Mouse (Mus musculus): Measurements from ENCODE around the gene Rbm17.
"Not testable (repeated sequence)": the region's sequence is repeated elsewhere in the genome, so short reads cannot be mapped to it uniquely, and the experiment has no call there.

The Rbm17 gene

DNA sequence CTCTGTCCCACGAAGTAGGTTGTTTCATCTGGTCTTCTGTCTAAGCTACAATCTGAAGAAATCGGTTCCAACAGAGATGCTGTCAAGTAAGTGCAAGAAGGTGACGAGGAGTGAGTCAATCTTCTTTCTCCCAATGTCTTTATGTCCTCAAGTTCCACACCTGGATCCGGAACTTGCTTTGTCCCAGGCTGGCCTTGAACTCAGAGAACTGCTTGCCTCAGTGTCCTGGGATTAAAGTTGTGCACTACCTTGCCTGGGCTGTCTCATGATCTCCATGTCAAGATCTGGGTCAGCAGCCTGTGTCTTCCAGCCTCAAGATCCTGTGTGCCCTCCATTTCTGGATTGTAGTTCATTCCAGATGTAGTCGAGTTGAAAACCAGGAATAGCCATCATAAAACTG is at the start of gene Rbm17:
Gene Rbm17 (minus strand): TSS at position 101 of the 400 bp plus-strand sequence.
- DNase-seq (ENCODE audit: low read depth, low spot score), result no peak

DNA sequence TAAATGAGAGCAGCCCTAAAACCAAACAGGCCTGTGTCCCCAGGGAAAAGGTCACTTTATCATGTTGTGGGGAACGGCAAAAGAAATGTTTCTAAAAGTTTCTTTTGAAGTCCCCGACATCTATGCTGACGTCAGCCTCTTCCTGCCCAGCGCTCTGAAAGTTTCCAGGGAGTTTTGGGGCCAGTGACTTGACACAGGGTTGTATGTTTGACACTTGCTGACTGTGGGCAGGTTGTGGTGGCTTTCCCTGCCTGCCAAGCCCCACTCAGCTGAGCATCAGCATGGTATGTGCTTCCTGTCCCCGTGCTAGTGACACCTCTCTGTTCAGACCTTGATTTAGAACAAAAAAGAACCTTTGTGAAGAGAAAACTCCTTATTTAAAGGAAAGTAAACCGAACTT is 49.4 kb upstream of the Rbm17 start:
- peak; percentile 23 for DNase-seq (ENCODE audit: low read depth, low spot score)

DNA sequence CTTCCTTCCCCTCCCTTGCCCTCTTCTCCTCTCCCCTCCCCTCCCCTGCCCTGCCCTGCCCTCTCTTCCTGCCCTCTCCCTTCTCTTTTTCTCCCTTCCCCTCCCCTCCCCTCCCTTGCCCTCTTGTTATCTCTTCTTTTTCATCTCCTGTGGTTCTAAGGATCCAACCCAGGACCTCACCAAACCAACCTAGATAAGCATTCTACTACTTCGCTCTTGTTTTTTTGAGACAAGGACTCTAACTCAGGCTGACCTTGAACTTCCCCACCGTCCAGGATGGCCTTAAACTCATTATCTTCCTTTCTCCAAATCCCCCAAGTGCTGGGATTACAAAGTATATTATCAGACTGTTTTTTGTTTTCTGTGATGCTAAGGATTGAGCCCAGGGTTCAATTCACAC is 48.8 kb upstream of the Rbm17 start:
- DNase-seq (ENCODE audit: low read depth, low spot score), result no peak

DNA sequence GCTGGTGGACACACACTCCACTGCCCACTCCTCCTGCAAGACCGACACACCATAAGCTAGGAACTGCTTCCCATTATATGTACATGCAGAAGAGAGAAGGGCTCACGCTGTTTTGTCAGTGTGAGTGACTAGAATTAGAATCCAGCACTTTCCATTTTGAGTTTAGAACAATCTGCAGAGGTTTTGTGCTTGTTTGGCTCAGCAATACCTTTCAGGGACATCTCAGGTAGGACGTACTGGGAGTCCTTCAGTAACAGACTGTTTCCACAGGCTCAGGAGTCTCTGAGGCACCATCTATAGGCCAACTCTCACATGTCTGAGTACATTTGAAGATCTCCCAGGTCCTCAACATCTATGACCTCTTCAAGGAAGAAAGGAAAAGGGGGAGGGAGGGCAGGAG is 48.2 kb upstream of the Rbm17 start:
- no peak for DNase-seq (ENCODE audit: low read depth, low spot score)

DNA sequence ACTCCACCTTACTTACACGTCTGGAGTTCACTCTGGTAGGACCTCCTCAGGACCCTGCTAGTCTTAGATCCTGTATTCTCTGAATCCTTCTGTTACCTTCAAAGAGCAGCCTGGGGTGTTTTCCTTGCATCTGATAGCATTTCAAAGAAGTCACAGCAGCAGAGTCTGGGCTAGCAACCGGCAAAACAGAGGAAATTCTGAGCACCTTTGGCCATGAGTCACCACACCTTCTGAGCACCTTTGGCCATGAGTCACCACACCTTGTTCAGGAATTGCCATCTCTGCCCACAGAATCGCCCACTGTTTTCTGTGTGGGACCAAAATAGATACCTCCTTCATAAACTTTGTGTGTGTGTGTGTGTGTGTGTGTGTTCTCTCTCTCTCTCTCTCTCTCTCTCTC is 47.5 kb upstream of the Rbm17 start:
- DNase-seq (ENCODE audit: low read depth, low spot score), result no peak

DNA sequence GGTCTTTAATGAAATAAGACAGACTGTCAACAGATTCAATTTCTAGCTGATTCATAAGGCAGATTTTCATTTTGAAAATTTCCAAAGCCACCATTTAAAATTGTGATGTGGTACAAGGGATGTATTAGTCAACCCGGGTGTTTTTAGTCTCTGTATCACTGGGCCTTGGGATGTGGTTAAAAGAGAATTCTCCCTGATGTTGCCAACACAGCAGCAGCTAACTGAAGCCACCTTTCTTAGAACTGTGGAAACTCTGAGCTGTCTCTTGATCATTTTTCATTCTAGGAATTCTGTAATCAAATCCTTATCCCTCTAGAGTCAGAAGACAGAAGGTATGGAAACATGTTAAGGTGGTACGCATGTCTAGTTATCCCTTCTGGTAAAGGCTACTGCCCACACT is 41.3 kb upstream of the Rbm17 start:
- no peak for DNase-seq (ENCODE audit: low read depth, low spot score)

DNA sequence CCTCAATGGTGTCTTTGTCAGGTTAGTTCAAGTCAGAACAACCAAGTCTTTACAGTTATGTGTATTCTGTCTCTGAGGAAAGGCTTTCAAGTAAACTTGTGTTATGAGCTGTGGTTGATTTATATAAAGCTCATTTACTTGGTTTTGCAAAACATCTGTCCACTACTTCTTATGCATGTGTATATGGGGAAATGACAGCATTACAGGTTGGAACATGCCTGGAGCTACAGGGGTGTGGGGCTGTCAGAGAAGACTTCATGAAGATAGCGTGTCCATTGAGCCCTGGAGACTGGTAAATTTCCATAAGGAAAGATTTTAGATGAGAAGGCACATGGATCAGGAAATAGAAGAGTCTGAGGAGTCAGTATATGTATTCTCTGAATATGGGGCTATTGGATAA is 40.1 kb upstream of the Rbm17 start:
- no peak for DNase-seq (ENCODE audit: low read depth, low spot score)

DNA sequence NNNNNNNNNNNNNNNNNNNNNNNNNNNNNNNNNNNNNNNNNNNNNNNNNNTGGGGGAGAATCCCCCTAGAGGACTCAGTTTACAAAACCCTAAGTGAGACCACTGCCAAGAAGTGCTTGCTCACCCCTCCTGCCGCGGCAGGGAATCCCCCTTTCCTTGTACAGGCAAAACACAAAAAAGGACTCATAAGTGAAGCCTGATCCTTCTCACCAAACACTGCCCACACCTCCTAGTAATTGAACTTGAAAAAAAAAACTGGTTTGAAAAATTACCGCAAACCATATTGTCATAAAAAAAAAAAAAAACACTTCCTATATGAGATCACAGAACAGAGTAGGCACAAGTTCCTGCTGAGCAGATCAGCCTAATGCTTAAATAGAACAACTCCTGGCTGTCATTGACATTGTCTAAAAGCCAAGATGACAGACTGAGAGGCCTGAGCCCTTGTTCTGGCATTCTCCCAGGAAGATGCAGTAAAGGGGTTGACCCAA is 38.5 kb upstream of the Rbm17 start, which contains the start of gene Il2ra:
Gene Il2ra (plus strand): TSS at position 357 of the 491 bp plus-strand sequence.
- DNase-seq (ENCODE audit: low read depth, low spot score), result no peak

DNA sequence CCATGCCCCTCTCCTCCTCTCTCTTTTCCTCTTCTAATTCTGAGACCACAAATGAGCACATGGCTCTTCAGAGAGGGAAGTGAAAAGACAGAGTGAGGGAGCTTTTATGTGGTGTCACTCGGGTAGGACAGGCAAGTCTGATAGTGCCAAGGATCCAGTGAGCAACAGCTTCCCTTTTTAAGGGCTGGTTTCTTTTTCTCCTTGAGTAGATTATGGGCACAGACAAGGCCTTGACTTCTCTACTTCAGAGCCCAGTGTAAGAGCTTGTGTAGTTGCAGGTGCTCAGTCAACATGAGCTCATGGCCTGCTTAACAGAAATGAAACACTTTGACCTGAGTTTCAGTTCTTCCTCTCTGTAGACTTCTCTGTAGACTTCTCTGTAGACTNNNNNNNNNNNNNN is 33.2 kb upstream of the Rbm17 start:
- no peak for DNase-seq (ENCODE audit: low read depth, low spot score)

DNA sequence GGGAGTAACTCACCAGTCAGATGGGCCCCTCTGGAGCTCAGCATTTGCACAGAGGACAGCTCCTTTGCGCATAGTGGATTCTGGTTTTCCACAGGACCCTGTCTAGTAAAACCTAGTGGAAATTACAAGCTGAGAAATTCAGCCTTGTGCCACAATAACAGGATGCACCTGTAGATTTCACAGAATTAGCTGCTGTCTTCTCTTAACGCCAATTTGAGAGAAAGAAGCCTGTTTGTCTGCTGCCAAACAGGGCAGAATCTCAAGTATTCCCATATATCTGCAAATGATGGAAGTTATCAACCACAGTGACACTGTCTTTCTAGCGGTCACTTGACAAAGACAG is 32.2 kb upstream of the Rbm17 start:
- DNase-seq (ENCODE audit: low read depth, low spot score), result no peak

DNA sequence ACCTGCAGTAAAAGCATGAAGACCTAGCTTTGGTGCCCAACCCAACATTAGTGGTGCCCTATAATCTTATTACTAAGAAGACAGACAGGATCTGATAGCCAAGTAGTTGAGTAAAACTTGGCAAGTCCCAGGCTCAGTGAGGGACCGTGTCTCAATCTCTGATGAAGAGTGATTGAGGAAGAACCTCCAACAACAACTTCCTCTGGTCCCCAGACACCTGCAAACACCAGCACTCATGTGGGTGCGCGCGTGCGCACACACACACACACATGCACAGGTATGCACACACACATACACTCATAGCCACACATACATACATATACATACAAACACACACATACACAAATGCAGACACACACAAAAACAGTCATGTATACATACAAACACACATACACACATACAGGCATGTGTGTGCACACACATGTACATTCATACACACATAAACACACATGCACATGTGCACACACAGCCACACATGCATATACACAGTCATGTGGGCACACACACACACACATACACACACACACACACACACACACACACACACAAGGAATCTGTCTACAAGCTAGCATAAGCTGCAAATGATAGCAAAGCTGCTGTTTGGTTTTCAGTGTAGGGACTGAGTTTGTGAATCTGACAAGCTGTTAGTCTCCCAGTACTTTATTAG is 31.7 kb upstream of the Rbm17 start:
- DNase-seq (ENCODE audit: low read depth, low spot score), result no peak

DNA sequence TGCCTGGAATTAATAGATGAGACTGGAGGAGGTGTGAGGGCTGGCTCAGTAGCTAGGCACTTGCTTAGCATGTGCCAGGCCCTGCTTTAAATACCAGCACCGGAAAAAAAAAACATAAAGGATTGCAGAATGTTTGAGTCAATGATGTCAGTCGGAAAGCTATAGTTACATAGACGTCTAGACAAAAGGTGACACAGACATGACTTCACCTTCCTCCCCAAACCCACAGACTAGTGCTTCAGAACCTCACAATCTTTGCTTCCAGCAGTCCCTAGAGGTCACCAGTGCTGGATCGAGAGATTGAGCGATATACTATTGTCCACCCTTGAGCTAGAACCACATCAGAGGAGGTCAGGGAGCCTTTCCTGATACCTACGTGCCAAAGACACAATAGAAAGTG is 31.1 kb upstream of the Rbm17 start:
- no peak for DNase-seq (ENCODE audit: low read depth, low spot score)

DNA sequence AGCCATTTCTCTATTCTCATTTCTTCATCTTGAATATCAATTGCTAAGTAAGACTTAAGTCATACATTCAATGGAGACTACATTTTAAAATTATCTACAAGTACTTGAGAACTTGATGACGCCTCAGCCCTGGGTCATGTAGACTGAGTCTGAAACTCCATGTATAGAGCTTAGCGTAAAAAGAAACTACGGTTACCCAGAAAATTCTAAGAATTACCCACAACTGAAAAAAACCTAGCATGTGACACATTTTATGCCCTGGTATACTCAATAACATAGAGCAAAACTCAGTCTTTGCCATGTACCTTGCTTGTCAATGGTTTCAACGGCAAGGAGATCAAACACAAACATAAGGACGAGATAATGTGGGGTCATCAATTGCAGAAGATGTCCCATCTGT is 21.9 kb upstream of the Rbm17 start, which contains the start of gene Gm17490:
Gene Gm17490 (minus strand): TSS at position 375 of the 400 bp plus-strand sequence.
- DNase-seq (ENCODE audit: low read depth, low spot score), result no peak

DNA sequence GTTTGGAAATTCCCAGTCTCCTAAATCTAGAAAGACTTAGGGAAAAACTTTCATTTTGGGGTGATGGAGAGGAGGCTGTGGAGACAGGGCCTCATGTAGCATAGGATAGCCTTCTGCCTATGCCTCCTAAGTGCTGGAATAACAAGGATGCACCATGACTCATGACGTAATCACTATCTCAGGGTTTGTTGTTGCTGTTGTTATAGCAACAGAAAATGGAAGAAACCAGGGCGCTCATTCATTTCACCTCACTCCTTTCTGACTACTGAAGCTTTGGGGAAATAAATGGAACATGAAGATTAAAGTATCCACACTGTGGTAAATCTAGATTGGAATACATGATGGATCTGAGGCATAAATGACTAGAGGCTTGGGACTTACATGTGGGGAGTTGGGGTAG is 19.8 kb upstream of the Rbm17 start:
- DNase-seq (ENCODE audit: low read depth, low spot score), result no peak

DNA sequence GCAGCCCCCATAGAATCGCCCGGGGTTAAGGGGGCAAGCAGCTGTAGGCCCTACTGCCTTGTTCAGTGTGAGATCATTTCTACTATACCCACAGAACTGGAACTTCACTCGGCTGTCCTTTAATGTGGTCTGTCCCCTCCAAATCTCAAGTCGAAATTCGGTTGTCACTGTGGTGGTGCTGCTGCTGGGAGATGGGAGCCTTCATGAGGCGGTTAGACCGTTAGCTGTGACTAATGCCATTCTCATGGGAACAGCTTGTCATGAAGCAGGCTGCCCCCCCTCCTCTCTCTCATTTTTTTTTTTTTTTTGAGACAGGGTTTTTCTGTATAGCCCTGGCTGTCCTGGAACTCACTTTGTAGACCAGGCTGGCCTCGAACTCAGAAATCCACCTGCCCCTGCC is 19.2 kb upstream of the Rbm17 start:
- DNase-seq (ENCODE audit: low read depth, low spot score), result no peak

DNA sequence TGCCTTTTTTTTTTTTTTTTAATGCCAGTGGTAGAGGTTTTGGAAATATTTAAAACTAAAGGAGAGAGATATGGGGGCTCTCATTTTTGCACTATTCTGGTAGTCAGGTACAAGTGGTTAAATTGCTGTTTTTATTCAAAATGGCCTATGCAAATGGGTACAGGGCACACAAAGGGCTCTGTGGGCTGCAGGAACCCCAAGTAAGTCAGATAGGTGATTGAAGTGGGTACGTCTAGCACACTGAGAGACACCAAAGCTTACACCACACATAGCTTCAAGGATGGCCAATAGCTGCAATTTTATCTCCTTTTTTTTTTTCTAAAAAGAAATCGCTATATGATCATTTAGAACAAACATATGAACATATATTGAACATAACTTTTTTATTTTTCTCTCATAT is 15.6 kb upstream of the Rbm17 start:
- DNase-seq (ENCODE audit: low read depth, low spot score), result no peak

DNA sequence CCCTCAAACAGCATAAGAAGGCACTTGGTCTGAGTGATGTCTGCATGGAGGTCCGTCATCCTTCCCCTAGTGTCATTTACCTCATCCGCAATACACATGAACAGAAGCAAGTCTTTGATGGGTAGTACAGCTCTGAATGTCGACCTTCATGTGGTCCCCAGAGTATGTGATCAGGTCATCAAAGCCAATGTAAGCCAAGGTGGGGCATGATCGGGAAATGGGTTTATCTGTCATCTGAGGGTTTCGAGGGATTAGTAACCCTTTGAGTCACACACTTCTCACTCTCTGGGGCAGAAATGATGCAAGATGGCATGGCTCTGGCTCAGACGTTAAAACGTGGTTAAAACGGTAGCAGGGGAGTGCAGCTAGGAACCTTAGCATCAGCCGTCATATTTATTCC is 12.9 kb upstream of the Rbm17 start:
- DNase-seq (ENCODE audit: low read depth, low spot score), result no peak

DNA sequence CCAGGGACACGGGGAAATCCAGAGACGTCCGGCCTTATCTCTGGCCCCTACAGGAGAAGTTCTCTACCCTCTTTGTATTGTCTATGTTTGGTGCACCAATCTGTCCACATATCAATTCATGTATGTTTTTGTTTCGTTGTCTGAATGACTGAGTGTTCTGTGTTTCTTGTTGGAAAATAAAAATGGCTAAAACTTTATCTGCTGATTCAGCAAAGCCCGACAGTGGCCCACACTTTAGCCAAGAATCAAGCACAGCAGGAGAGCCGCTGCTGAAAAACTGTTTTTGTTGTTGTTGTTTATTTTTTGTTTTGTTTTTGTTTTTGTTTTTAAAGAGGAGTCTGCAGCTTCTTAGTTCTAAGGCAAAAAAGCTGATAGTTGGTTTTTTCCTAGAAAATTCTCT is 9.0 kb upstream of the Rbm17 start:
- DNase-seq (ENCODE audit: low read depth, low spot score), result not testable (repeated sequence)

DNA sequence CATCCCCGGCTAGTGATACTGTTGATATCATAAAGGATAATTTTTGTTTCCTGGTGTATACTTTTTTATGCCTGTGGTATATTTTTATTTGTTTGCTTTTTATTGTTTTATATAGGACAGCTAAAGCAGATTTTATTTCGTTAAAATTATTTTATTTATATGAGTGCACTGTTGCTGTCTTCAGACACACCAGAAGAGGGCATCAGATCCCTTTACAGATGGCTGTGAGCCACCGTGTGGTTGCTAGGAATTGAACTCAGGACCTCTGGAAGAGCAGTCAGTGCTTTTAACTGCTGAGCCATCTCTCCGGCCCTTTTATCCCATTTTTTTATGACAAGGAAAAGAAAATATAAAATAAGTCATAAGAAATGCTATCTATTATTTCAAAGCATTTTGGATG is 2.8 kb upstream of the Rbm17 start:
- not testable (repeated sequence) for DNase-seq (ENCODE audit: low read depth, low spot score)

DNA sequence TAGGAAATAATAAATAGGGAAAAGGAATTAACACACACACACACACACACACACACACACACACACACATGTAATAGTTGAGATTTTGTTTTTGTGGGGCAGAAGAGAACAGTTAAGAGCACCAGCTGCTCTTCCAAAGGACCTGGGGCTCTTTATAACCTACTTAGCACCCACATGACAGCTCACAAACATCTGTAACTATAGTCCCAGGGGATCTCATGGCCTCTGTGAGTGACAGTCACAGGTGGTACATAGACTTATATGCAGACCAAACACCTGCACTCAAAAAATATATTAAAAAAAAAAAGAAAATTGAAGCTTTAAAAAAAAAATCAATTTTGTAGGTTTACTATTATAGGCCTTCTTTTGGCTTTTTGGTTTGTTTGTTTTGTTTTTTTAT is 958 bp upstream of the Rbm17 start:
- no peak for DNase-seq (ENCODE audit: low read depth, low spot score)

DNA sequence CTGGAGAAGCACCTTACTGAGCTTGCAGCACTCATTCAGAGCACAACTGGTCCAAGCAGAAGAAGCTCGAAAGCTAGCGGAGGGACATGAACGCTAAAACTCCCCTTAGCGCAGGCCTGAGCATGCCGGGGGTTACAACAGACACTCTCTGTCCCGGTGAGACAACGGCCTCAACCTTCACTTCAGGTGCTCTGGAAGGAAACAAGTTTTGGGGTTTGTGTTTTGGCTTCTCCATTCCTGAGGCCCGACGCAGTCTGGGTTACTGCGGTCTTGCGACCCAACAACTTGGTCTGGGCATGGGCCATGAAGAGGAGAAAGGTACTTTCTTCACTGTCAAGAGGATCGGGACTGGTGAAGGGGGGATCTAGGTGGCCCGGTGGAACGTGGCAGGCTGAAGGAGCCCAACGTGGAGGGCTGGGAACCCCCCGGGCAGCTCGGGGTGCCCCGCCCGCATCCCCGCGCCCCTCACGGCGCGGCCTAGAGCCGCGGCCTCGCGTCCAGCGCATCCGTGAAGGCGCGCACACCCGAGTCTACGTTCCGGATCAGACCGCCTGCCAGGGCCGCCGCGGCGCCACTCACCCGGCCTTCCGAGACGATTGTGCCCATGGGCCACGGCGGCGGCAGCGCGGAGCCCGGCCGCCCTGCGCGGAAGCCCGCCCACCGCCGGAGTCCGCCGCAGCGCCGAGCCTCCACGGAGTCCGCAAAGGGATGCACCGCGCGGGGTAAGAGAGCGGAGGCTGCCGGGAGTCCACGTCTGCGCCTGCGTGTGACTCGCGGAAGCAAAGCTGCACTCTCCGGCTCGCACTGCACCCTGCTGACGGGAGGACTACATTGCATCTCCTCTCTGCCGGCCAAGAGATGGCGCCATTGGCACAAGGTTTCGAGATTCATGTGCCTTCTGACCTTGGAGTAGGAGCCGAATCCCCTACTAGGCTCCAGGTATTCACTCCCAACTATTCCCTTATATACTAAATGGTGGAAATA is 1.2 kb downstream of the Rbm17 start:
- DNase-seq (ENCODE audit: low read depth, low spot score), result peak; percentile 97

DNA sequence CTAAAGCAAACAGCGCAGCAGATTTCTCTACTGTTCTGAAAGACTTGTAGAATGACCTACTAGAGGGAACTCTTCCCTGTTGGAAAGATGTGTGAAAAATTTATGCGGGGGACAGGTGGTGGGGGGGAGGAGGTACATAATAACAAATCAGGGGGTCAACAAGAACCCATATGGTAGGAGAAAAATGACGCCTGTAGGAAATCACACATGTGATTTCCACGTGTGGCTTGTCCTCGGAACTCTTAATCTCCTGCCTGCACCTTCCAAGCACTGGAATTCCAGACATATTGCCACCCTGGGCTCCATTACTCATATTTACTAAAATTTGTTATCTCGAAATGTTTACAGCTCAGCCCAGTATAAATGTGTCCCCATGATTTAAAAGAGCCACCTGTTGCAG is 2.2 kb downstream of the Rbm17 start:
- DNase-seq (ENCODE audit: low read depth, low spot score), result no peak

DNA sequence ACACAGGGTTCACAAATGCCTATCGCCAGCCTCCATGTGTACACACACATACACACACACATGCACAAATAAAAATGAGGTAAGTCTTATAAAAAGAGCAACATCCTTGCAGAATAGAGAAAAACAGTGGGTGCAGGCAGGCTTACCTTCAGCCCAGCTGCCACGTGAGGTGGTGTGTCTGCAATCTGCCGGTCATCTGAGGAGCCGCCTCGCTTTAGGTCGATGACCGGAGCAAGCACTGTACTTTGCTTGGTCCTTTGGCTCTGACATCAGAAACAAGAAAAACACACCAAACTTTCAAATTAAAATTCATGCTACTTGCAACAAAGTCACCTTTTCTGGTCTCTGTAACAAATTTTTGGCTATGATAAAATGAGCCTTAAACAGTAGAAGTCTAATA is 6.0 kb downstream of the Rbm17 start:
- DNase-seq (ENCODE audit: low read depth, low spot score), result no peak
